Mouse (Mus musculus): ENCODE measurements around the gene Cytip.

DNA sequence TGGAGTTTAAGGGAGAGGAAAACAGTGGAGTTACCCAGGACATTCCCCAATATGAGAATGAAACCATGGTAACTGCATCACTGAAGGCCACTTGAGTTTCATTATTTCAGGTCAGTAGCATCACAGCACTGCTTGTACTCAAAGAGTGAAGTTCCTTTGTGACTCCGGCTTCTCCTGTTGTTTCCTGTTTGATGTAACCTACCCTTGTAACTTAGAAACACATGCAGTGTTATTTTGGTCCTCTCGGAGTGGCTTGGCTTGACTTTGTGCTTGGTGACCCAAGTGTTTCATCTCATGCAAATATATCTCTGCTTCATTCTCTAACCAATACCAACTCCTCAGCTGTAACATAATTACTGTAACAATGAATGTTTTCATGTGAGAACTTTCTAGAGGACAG lies 11.1 kb downstream of the Cytip start:
- TF ChIP-seq POLR2A (IDR thresholded peaks at IDR 0.05; ENCODE audit: control insufficient read depth, low read depth, low read length) (no peak), CTCF (IDR thresholded peaks at IDR 0.05; ENCODE audit: control insufficient read depth, insufficient read depth, insufficient replicate concordance, low read depth, low read length) (no peak)
